Mouse (Mus musculus): ENCODE data around the gene Synpo2. TPM values are rescaled to one million over a fixed set of nuclear protein-coding genes. Genes with fewer than 3 reads are reported as not detected.

The Synpo2 gene
- total and polyA plus RNA-seq, 3 experiments = 0.22 TPM; not detected in 2

GRCm38 (mm10) chr3:123237446-123237845 lies 1.5 kb upstream of the Synpo2 start:
- no peak for ATAC-seq (ENCODE audit: extremely low read depth, insufficient number of reproducible peaks, low FRiP score, poor library complexity, severe bottlenecking)
- no peaks in the 10 kb centered on the region for H3K4me1 ChIP-seq (ENCODE audit: insufficient read depth, low read depth, low read length)

GRCm38 (mm10) chr3:123237039-123237438 lies 1.1 kb upstream of the Synpo2 start:
- no peak for ATAC-seq (ENCODE audit: extremely low read depth, insufficient number of reproducible peaks, low FRiP score, poor library complexity, severe bottlenecking)
- H3K4me1 ChIP-seq (ENCODE audit: insufficient read depth, low read depth, low read length) = no peaks in the 10 kb centered on the region
- no peak overlapping the region for H3K4me3 ChIP-seq (ENCODE audit: low read depth, low read length)
- no peaks in the 10 kb centered on the region for H3K36me3 ChIP-seq (replicated peaks)
- no peaks in the 10 kb centered on the region for H3K27me3 ChIP-seq (ENCODE audit: insufficient read depth, low read length)
- no peak for DNase-seq (ENCODE audit: low spot score)
- no peak for TF ChIP-seq POLR2AphosphoS5 (IDR thresholded peaks at IDR 0.05; ENCODE audit: insufficient replicate concordance, low read depth, low read length)
- TF ChIP-seq GATA2 (IDR thresholded peaks at IDR 0.05; ENCODE audit: borderline replicate concordance, low read depth, low read length) = no peak
- TF ChIP-seq TAL1 (conservative IDR thresholded peaks at IDR 0.05; ENCODE audit: low read depth, low read length) = no peak
- no peak for TF ChIP-seq GATA1 (IDR thresholded peaks at IDR 0.05; ENCODE audit: borderline replicate concordance, low read length)
- no peak for TF ChIP-seq CTCF (IDR thresholded peaks at IDR 0.05; ENCODE audit: low read depth, low read length)
- H3K9me3 ChIP-seq (replicated peaks) = peaks cover 4% of the 10 kb centered on the region; the same call in 1 of the 2 replicates

More at GRCm38 (mm10) chr3:123237446-123237845, 1.5 kb upstream of the Synpo2 start:
- TF ChIP-seq GATA1 (IDR thresholded peaks at IDR 0.05; ENCODE audit: borderline replicate concordance, low read length) = no peak
- TF ChIP-seq TAL1 (conservative IDR thresholded peaks at IDR 0.05; ENCODE audit: low read depth, low read length) = no peak
- TF ChIP-seq CTCF (IDR thresholded peaks at IDR 0.05; ENCODE audit: low read depth, low read length) = no peak
- TF ChIP-seq GATA2 (IDR thresholded peaks at IDR 0.05; ENCODE audit: borderline replicate concordance, low read depth, low read length) = no peak
- TF ChIP-seq POLR2AphosphoS5 (IDR thresholded peaks at IDR 0.05; ENCODE audit: insufficient replicate concordance, low read depth, low read length) = no peak
- no peaks in the 10 kb centered on the region for H3K36me3 ChIP-seq (replicated peaks)
- no peak overlapping the region for H3K4me3 ChIP-seq (ENCODE audit: low read depth, low read length)
- peaks cover 4% of the 10 kb centered on the region; the same call in 1 of the 2 replicates for H3K9me3 ChIP-seq (replicated peaks)
- no peaks in the 10 kb centered on the region for H3K27me3 ChIP-seq (ENCODE audit: insufficient read depth, low read length)
- no peak for DNase-seq (ENCODE audit: low spot score)

- TF ChIP-seq GATA1 (IDR thresholded peaks at IDR 0.05; ENCODE audit: borderline replicate concordance, low read length) = no peak
- no peaks in the 10 kb centered on the region for H3K4me1 ChIP-seq (ENCODE audit: insufficient read depth, low read depth, low read length)
- no peak for ATAC-seq (ENCODE audit: extremely low read depth, insufficient number of reproducible peaks, low FRiP score, poor library complexity, severe bottlenecking)
Observed at GRCm38 (mm10) chr3:123235495-123235894, 454 bp downstream of the Synpo2 start.

GRCm38 (mm10) chr3:123234191-123234836 lies 1.6 kb downstream of the Synpo2 start:
- Histone ChIP-seq H3K4me3 (ENCODE audit: low read depth, low read length) (no peak overlapping the region), H3K36me3 (replicated peaks) (no peaks in the 10 kb centered on the region), H3K9me3 (replicated peaks) (peaks cover 4% of the 10 kb centered on the region; the same call in 1 of the 2 replicates), H3K27me3 (ENCODE audit: insufficient read depth, low read length) (no peaks in the 10 kb centered on the region), H3K4me1 (ENCODE audit: insufficient read depth, low read depth, low read length) (no peaks in the 10 kb centered on the region)
- DNase-seq (ENCODE audit: low spot score) (no peak), ATAC-seq (ENCODE audit: extremely low read depth, insufficient number of reproducible peaks, low FRiP score, poor library complexity, severe bottlenecking) (no peak)
- TF ChIP-seq CTCF (IDR thresholded peaks at IDR 0.05; ENCODE audit: low read depth, low read length) = no peak
- TF ChIP-seq GATA1 (IDR thresholded peaks at IDR 0.05; ENCODE audit: borderline replicate concordance, low read length) = no peak
- no peak for TF ChIP-seq TAL1 (conservative IDR thresholded peaks at IDR 0.05; ENCODE audit: low read depth, low read length)
- no peak for TF ChIP-seq POLR2AphosphoS5 (IDR thresholded peaks at IDR 0.05; ENCODE audit: insufficient replicate concordance, low read depth, low read length)
- no peak for TF ChIP-seq GATA2 (IDR thresholded peaks at IDR 0.05; ENCODE audit: borderline replicate concordance, low read depth, low read length)

More at GRCm38 (mm10) chr3:123235495-123235894, 454 bp downstream of the Synpo2 start:
- no peaks in the 10 kb centered on the region for H3K27me3 ChIP-seq (ENCODE audit: insufficient read depth, low read length)
- peaks cover 4% of the 10 kb centered on the region; the same call in 1 of the 2 replicates for H3K9me3 ChIP-seq (replicated peaks)
- no peak for DNase-seq (ENCODE audit: low spot score)
- no peaks in the 10 kb centered on the region for H3K36me3 ChIP-seq (replicated peaks)
- H3K4me3 ChIP-seq (ENCODE audit: low read depth, low read length) = no peak overlapping the region

GRCm38 (mm10) chr3:123231639-123232038 lies 4.3 kb downstream of the Synpo2 start:
- no peak for TF ChIP-seq CTCF (IDR thresholded peaks at IDR 0.05; ENCODE audit: low read depth, low read length)
- no peak for TF ChIP-seq TAL1 (conservative IDR thresholded peaks at IDR 0.05; ENCODE audit: low read depth, low read length)
- TF ChIP-seq POLR2AphosphoS5 (IDR thresholded peaks at IDR 0.05; ENCODE audit: insufficient replicate concordance, low read depth, low read length) = no peak
- no peak for TF ChIP-seq GATA2 (IDR thresholded peaks at IDR 0.05; ENCODE audit: borderline replicate concordance, low read depth, low read length)
- no peak for TF ChIP-seq GATA1 (IDR thresholded peaks at IDR 0.05; ENCODE audit: borderline replicate concordance, low read length)
- DNase-seq (ENCODE audit: low spot score) (no peak), ATAC-seq (ENCODE audit: extremely low read depth, insufficient number of reproducible peaks, low FRiP score, poor library complexity, severe bottlenecking) (no peak)
- no peaks in the 10 kb centered on the region for H3K36me3 ChIP-seq (replicated peaks)
- H3K4me3 ChIP-seq (ENCODE audit: low read depth, low read length) = no peak overlapping the region
- H3K27me3 ChIP-seq (ENCODE audit: insufficient read depth, low read length) = no peaks in the 10 kb centered on the region
- no peaks in the 10 kb centered on the region for H3K4me1 ChIP-seq (ENCODE audit: insufficient read depth, low read depth, low read length)
- H3K9me3 ChIP-seq (replicated peaks) = peaks cover 4% of the 10 kb centered on the region; the same call in 1 of the 2 replicates

GRCm38 (mm10) chr3:123227276-123227675 lies 8.7 kb downstream of the Synpo2 start:
- no peak for ATAC-seq (ENCODE audit: extremely low read depth, insufficient number of reproducible peaks, low FRiP score, poor library complexity, severe bottlenecking)
- Histone ChIP-seq H3K4me1 (ENCODE audit: insufficient read depth, low read depth, low read length) (no peaks in the 10 kb centered on the region), H3K27me3 (ENCODE audit: insufficient read depth, low read length) (no peaks in the 10 kb centered on the region), H3K4me3 (ENCODE audit: low read depth, low read length) (no peak overlapping the region), H3K36me3 (replicated peaks) (no peaks in the 10 kb centered on the region), H3K9me3 (replicated peaks) (no peaks in the 10 kb centered on the region)
- TF ChIP-seq TAL1 (conservative IDR thresholded peaks at IDR 0.05; ENCODE audit: low read depth, low read length) = no peak
- no peak for DNase-seq (ENCODE audit: low spot score)

Measured in G1E (cell line).